Mouse (Mus musculus) stomach, embryonic 14.5 days (tissue): Measurements from ENCODE around the gene Rin3. TPM values are rescaled to one million over a fixed set of nuclear protein-coding genes. Genes with fewer than 3 reads are reported as not detected.

Experiments
- ATAC-seq: fragments of 200-750 bp; cut with Nextera tagmentation; 2 replicates; pipeline ENCODE4 v1.8.0; 2017; ENCODE audit warnings: low read depth, moderate TSS enrichment; ENCODE audit not compliant: insufficient number of reproducible peaks, insufficient read depth, low FRiP score
- H3K27ac ChIP-seq: fragments of 300-500 bp; sonication (generic); 2 replicates; pipeline ENCODE4 v1.5.1; 2014; ENCODE audit warnings: mild to moderate bottlenecking, low read length, moderate library complexity, mixed read lengths
- H3K27me3 ChIP-seq: fragments of 300-500 bp; sonication (generic); 2 replicates; pipeline ENCODE4 v1.6.1; 2014; ENCODE audit warnings: low read length, control low read depth, mixed read lengths; ENCODE audit not compliant: control insufficient read depth, insufficient read depth
- H3K36me3 ChIP-seq: fragments of 300-500 bp; sonication (generic); 2 replicates; pipeline ENCODE4 v1.6.1; 2014; ENCODE audit warnings: mild to moderate bottlenecking, control low read depth, low read length, moderate library complexity, mixed read lengths; ENCODE audit not compliant: control insufficient read depth, insufficient read depth
- H3K4me1 ChIP-seq: fragments of 300-500 bp; sonication (generic); 2 replicates; pipeline ENCODE4 v1.6.1; 2014; ENCODE audit warnings: low read length, control low read depth, mixed read lengths; ENCODE audit not compliant: control insufficient read depth, insufficient read depth
- H3K4me2 ChIP-seq: fragments of 300-500 bp; sonication (generic); replicated peaks from 2 replicates; pipeline ENCODE4 v1.6.1; 2014; ENCODE audit warnings: low read depth, low read length, control low read depth
- H3K4me3 ChIP-seq: fragments of 300-500 bp; sonication (generic); 2 replicates; pipeline ENCODE4 v1.5.1; 2014; ENCODE audit warnings: low read depth, low read length, control low read depth
- H3K9ac ChIP-seq: fragments of 300-500 bp; sonication (generic); replicated peaks from 2 replicates; pipeline ENCODE4 v1.6.1; 2014; ENCODE audit warnings: low read depth, mild to moderate bottlenecking, control low read depth, low read length, moderate library complexity, mixed read lengths
- H3K9me3 ChIP-seq: fragments of 300-500 bp; sonication (generic); 2 replicates; pipeline ENCODE4 v1.6.1; 2016; ENCODE audit warnings: low read depth, low read length, control low read depth; ENCODE audit not compliant: control insufficient read depth
- WGBS: fragments of 180-500 bp; shearing (Covaris S2); extraction: QIAGEN DNeasy Blood & Tissue Kit; methylation state at CpG from one replicate; pipeline ENCODE4 v1.1.7; 2014; 5-methylcytosine and 5-hydroxymethylcytosine counted together
- polyA plus RNA-seq: library from polyadenylated mRNA; unstranded; fragments of >200 nt; fragmentation: Nextera tagmentation; extraction: Ambion mirVana; gene quantifications from 2 replicates; pipeline ENCODE4 v1.2.1, GENCODE M21; 2014

Gene Rin3
- polyA plus RNA-seq: 12.1 and 12.4 TPM in 2 replicates

GRCm38 (mm10) chr12:102282763-102283482 lies at the start of gene Rin3:
Gene Rin3 (plus strand): TSS chr12:102283048.
- Histone ChIP-seq H3K4me1 (peaks cover 35% of the 10 kb centered on the region), H3K9ac (peak within 1 kb of the TSS; percentile 65), H3K36me3 (no peaks in the 10 kb centered on the region), H3K4me2 (peak within 1 kb of the TSS; percentile 95), H3K9me3 (no peaks in the 10 kb centered on the region), H3K27ac (peak within 1 kb of the TSS; percentile 71), H3K4me3 (peak within 1 kb of the TSS; percentile 63), H3K27me3 (no peaks in the 10 kb centered on the region)
- WGBS: 2% methylated on average over 73 of the region's 75 CpGs
- peak; percentile 42 for ATAC-seq

DNA sequence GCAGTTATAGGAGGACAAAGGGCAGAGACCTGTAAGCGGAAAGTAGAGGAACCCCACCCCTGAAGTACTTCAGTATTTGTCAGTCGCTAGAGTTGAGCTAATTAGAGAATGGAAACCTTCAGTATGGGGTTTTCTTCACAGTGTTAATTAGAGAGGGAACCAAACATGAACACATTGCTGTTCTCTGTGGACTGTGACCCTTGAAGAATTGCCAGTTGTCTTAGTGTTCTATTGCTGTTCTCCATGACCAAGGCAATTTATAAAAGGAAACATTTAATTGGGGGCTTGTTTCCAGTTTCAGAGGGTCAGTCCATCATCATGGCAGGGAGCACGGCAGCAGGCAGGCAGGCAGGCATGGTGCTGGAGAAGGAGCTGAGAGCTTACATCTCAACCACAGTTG lies 47.3 kb upstream of the Rin3 start:
- Histone ChIP-seq H3K4me1 (no peaks in the 10 kb centered on the region), H3K9ac (no peak overlapping the region), H3K36me3 (no peaks in the 10 kb centered on the region), H3K4me3 (no peak overlapping the region), H3K9me3 (no peaks in the 10 kb centered on the region), H3K27ac (no peak overlapping the region), H3K27me3 (no peaks in the 10 kb centered on the region), H3K4me2 (no peak overlapping the region)
- no peak for ATAC-seq
- 82% methylated on average over 3 of the region's 3 CpGs for WGBS

- H3K27me3 ChIP-seq: no peaks in the 10 kb centered on the region
- no peak overlapping the region for H3K27ac ChIP-seq
- no peak overlapping the region for H3K9ac ChIP-seq
- no peaks in the 10 kb centered on the region for H3K4me1 ChIP-seq
- WGBS: 83% methylated on average over 6 of the region's 6 CpGs
- no peak overlapping the region for H3K4me2 ChIP-seq
- ATAC-seq: no peak
- H3K4me3 ChIP-seq: no peak overlapping the region
- H3K9me3 ChIP-seq: no peaks in the 10 kb centered on the region
- H3K36me3 ChIP-seq: no peaks in the 10 kb centered on the region
Observed at GRCm38 (mm10) chr12:102236317-102236716, 46.5 kb upstream of the Rin3 start.

GRCm38 (mm10) chr12:102242076-102242722 lies 40.6 kb upstream of the Rin3 start:
- 46% methylated on average over 6 of the region's 6 CpGs for WGBS
- no peaks in the 10 kb centered on the region for H3K9me3 ChIP-seq
- no peak overlapping the region for H3K27ac ChIP-seq
- no peaks in the 10 kb centered on the region for H3K36me3 ChIP-seq
- no peaks in the 10 kb centered on the region for H3K4me1 ChIP-seq
- no peaks in the 10 kb centered on the region for H3K27me3 ChIP-seq
- H3K4me2 ChIP-seq: no peak overlapping the region
- H3K4me3 ChIP-seq: no peak overlapping the region
- ATAC-seq: no peak
- no peak overlapping the region for H3K9ac ChIP-seq

- Histone ChIP-seq H3K4me3 (no peak overlapping the region), H3K27ac (no peak overlapping the region), H3K36me3 (no peaks in the 10 kb centered on the region), H3K4me1 (no peaks in the 10 kb centered on the region), H3K9me3 (no peaks in the 10 kb centered on the region), H3K4me2 (no peak overlapping the region), H3K27me3 (no peaks in the 10 kb centered on the region), H3K9ac (no peak overlapping the region)
- WGBS: 33% methylated on average over 1 of the region's 1 CpGs
- ATAC-seq: no peak
Observed at GRCm38 (mm10) chr12:102243915-102244314, 38.9 kb upstream of the Rin3 start.

DNA sequence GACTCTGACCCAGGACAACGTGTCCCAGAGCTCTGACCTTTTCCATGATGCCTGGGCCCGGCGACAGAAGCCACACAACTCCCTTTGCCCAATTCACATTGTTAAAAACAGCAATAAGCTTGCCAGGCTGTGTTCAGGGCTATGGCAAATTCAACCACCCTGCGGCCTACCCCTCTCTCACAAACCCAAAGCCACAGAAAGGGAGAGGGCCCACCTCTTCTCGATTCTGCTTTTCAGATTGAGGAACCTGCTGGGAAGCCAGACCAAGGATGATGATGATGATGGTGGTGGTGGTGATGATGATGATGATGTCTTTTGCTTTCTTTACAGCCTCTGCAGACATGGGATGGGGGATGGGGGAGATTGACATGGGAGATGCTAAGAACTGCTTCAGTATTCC lies 36.6 kb upstream of the Rin3 start:
- Histone ChIP-seq H3K27ac (no peak overlapping the region), H3K4me3 (no peak overlapping the region), H3K27me3 (no peaks in the 10 kb centered on the region), H3K4me1 (no peaks in the 10 kb centered on the region), H3K9me3 (no peaks in the 10 kb centered on the region), H3K36me3 (no peaks in the 10 kb centered on the region), H3K4me2 (no peak overlapping the region), H3K9ac (no peak overlapping the region)
- WGBS: 90% methylated on average over 5 of the region's 5 CpGs
- ATAC-seq: no peak

DNA sequence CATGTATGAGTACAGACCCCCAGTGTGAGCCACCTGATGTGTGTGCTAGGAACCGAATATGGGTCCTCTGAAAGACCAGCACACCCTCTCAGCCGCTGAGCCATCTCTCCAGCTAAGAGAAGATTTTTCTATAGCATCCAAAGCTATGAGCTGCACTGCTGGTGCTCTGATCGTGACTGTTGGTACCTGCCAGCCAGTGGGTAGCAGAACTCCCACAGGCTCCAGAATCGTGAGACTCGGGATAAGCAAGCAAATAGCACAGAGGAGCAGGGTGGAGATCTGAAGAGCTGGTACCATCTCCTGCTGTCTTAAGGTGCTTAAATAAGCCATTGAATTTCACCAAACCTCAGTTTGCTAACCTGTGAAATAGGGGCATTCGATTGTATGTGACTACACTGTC lies 34.7 kb upstream of the Rin3 start:
- Histone ChIP-seq H3K4me3 (no peak overlapping the region), H3K9me3 (no peaks in the 10 kb centered on the region), H3K4me2 (no peak overlapping the region), H3K9ac (no peak overlapping the region), H3K27me3 (no peaks in the 10 kb centered on the region), H3K4me1 (no peaks in the 10 kb centered on the region), H3K27ac (no peak overlapping the region), H3K36me3 (no peaks in the 10 kb centered on the region)
- WGBS: 91% methylated on average over 6 of the region's 6 CpGs
- ATAC-seq: no peak

DNA sequence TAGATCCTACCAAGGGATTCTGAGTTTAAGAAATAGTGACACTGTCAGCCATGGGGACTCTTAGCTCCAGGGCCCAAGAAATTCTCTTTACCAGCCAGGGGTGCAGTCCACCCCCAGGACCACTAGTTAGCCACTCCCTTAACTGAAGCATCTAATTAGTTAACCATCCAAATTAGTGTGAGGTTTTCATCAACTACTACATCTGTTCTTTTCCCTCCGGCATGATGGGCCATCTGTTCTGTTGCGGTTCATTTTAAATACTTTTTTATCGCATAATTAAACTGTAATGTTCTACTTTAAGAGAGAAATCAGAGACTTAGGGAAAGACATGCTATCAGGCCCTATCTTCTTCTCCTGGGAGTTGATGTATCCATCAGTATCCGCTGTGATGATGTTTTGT lies 32.5 kb upstream of the Rin3 start:
- Histone ChIP-seq H3K27me3 (no peaks in the 10 kb centered on the region), H3K4me2 (no peak overlapping the region), H3K4me1 (no peaks in the 10 kb centered on the region), H3K9ac (no peak overlapping the region), H3K4me3 (no peak overlapping the region), H3K27ac (no peak overlapping the region), H3K9me3 (no peaks in the 10 kb centered on the region), H3K36me3 (no peaks in the 10 kb centered on the region)
- WGBS: 92% methylated on average over 4 of the region's 4 CpGs
- ATAC-seq: no peak
